Mouse (Mus musculus) megakaryocyte, adult 5-6 weeks (primary cell): ENCODE data around the gene Etfa. TPM values are rescaled to one million over a fixed set of nuclear protein-coding genes. Genes with fewer than 3 reads are reported as not detected.
A peak's percentile ranks its signal among the peaks of the same experiment; 100 is the strongest.

Experiments used
- ATAC-seq: 2 replicates; pipeline ENCODE4 v1.8.0; 2016; ENCODE audit warnings: mild to moderate bottlenecking, inconsistent platforms; ENCODE audit not compliant: poor library complexity, severe bottlenecking
- total RNA-seq, 2 experiments: library from RNA; stranded (forward) in 1 of 2; stranded (reverse) in 1 of 2; fragments of 153-499, 151-499 nt in 1 of 2; fragments of 221-1000, 200-1000 nt in 1 of 2; gene quantifications; 2 replicates each; pipeline versions ENCODE4 v1.2.3 to v1.2.4; 2015 to 2017

Gene Etfa
- 101 and 115 TPM in 2 replicates for total RNA-seq (2015)
- 31.5 and 37.8 TPM in 2 replicates for total RNA-seq (2017)

GRCm38 (mm10) chr9:55512027-55512543, at the start of gene Etfa:
Etfa (minus strand) TSS chr9:55512243.
- ATAC-seq = peak; percentile 97

DNA sequence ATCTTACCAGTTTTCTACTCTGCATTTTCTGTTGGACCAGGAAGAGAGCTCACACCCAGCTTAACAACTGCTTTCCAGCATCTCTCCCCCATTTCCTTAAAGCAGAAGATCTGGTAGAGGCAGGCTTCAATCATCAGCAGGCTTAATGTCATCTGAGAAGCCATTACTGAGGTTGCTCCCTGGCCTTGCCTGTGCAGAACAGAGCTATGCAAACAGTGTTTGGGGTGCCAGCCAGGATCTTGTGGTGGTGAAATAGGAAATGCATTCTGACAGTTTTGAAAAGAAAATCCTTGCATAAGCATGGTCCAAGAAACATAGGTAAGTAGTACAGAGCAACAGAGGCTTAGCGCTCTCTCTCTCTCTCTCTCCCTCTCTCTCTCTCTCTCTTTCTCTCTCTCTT, 48.9 kb upstream of the Etfa start:
- no peak for ATAC-seq

GRCm38 (mm10) chr9:55554986-55555385, 42.9 kb upstream of the Etfa start:
- no peak for ATAC-seq

DNA sequence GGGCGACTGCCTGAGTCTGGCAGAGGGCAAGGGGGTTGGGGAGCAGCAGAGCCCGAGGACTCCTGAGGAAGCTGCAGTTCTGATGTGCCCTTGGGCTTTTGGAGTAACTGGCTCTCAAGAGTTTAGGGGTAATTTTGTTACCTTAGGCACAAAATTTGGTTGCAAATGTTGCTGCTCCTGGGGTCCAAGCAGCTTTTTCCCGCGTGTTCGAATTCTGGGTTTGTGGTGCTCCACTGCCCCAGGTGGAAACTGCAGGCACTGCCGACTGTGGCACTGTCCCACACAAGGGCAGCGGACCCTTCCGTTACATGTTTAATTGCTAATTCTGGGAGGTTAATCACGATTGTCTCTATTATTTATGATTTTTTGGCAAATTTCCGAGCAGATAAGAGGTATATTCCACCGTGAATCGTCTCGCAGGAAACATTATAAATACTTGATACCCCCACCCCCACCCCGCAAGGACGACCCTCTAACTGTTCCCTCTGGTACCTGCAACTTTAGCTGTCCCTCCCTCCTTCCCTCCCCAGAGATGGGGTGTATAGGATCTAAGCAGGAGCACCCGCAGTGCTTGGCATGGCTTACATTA, 37.4 kb upstream of the Etfa start:
- ATAC-seq = no peak

DNA sequence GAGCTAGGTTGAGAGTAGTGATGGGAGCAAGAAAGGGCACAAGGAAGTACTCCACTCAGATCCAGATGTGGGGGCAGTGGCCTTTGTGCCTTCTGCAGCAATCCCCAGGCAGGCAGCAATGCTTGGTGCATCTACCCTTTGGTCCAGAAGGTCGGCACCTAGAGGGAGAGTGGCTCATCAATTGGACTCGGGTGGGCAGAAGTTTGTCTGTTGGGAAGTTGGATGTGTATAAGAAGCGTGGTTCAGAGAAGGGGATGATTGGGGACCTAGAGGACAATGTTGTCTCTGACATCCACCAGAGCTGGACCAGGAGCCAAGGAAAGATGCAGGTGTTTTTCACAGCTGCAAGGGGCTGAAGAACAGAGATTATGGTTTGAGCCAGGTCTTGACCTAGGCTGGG, 36.8 kb upstream of the Etfa start:
- no peak for ATAC-seq

DNA sequence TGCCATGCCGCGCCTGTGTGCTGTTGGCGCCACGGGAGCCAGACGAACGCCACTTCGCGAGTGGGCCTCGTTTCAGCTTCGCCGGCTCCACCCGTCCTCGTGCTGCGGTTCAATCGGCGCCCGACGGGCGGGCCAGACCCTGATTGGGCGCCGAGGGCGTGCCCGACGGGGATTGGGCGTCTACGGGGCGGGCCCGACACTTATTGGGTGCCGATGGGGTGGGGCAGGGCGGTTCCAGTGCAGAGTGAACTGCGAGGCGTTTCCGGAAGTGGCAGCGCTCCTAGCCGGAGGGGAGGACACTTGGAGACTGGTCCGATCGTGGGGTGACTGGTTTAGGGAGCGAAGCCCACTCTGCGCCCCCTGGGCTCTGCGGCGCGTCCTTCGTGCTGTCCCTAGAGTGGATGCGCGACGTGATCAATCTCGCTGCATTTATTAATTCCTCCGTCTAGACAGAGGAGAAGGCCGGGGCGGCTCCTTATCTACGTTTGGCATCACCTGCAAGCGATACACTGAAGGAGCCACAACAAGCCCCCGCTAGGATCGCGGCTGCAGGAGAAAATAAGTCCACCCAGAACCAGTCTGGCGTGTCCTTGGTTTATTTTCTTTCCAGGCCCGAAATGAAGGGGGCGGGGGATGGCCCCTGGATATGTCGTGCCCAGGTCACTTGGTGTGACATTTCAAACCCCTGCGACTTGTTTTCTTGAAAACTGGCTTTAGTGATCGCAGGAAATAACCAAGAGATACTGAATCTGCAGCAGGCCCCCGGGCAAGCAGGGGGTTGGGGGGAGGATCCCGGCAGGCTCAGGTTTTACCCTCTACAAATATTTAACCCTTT, 34.4 kb upstream of the Etfa start:
- ATAC-seq = peak; percentile 65

DNA sequence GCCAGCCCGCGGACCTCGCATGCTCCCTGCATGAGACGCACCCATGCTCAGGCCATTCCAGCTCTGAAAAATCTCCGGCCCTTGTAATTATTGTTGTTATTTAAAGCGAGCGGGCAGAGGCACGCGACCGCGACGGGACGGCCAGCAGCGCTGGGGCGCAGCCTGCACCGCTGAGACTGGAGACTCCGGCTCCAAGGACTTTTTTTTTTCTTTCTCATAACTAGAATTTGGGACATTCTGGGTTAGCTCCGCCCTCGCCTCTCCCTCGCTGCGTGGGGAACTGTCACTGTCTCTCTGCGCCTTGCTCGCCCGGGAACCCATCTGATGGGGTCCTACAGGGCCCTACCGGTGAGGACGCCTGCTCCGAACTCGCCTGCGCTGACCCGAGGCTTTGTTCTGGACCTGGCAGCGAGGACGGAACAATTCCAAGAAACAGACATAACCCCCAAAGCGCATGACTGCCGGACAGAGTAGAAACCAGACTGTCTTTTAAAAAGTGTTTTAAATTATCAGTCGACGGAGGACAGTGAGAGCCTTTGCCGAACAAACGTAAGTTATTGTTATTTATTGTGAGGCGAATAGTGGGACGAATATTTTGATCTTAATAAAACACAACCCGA, 33.6 kb upstream of the Etfa start:
- ATAC-seq = no peak

GRCm38 (mm10) chr9:55544861-55545555, 33.0 kb upstream of the Etfa start:
- no peak for ATAC-seq

GRCm38 (mm10) chr9:55543703-55544401, 31.8 kb upstream of the Etfa start:
- ATAC-seq = no peak; the same call in 1 of the 2 replicates

DNA sequence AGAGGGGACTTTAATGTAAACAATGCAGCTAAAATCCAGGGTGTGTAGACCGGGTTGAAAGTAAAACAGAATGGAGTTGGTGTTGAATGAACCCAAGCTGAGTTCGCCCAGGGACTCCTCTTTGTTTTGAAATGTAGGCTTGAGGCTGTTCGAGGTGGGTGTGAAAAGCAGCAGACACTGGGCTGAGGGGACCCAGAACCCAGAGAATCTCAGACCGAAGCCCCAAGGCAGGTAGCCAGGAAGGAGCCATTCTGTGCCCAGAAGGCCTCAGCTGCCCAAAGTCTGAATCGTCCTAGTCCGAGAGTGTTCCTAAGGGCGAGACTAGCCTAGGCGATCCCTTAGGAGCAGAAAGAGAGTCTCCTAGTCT, 31.3 kb upstream of the Etfa start:
- no peak for ATAC-seq

DNA sequence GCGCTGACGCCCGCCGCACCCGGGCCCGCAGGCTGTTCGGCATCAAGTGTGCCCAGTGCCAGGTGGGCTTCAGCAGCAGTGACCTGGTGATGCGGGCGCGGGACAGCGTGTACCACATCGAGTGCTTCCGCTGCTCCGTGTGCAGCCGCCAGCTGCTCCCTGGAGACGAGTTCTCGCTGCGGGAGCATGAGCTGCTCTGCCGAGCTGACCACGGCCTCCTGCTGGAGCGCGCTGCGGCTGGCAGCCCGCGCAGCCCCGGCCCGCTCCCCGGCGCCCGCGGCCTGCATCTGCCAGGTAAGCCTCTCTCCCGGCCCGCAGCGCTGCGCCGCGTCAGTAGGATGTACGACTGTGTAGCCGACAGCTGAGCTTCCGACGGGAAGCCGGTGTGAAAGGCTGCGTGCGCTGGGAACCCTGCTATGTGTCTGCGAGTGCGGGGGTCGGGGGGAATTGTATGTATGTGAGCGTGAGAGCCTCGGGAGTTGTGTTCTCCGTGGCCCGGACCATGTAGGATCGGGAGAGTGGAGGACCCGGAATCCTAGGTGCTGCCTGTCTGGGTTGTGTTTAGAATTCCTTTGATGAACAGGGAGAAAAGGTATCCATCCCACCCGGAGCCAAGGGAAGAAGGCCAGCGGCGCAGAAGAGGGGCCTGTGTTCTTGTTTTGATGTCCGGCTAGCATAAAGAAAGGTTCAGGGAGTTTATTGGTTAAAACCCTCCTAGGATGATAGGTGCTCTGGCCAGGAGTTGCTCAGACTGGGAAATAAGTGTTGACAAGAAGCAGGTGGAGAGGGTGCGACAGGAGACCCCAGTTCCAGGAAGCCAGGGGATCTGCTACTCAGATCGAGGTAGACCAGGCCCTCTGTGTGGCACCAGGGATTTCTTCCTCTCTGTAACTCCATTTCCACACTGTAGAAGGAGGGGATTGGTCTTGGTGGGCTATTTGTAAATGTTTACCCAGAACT, 30.6 kb upstream of the Etfa start:
- ATAC-seq = no peak

- ATAC-seq = no peak
Observed at GRCm38 (mm10) chr9:55541681-55542365, 29.8 kb upstream of the Etfa start.

DNA sequence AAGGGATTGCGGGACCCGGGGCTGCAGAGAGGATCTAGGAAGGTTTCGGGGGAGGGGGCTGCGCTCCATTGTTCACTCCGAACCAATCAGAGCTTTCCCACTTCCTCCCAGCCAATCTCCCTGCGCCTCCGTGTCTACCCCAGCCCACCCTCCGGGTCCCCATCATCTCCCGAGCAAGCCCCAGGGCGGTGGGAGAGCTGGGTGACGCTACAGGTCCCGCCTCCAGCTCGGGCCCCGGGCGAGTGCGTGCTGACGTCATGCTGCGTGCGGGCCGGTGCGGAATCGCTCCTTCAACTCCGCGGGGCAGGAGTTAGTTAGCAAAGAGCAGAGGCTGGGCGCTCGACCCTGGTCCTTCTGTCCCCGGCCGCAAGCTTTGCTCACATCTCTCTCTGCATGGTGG, 28.8 kb upstream of the Etfa start:
- peak; percentile 72 for ATAC-seq

GRCm38 (mm10) chr9:55540391-55540770, 28.3 kb upstream of the Etfa start:
- ATAC-seq = no peak

DNA sequence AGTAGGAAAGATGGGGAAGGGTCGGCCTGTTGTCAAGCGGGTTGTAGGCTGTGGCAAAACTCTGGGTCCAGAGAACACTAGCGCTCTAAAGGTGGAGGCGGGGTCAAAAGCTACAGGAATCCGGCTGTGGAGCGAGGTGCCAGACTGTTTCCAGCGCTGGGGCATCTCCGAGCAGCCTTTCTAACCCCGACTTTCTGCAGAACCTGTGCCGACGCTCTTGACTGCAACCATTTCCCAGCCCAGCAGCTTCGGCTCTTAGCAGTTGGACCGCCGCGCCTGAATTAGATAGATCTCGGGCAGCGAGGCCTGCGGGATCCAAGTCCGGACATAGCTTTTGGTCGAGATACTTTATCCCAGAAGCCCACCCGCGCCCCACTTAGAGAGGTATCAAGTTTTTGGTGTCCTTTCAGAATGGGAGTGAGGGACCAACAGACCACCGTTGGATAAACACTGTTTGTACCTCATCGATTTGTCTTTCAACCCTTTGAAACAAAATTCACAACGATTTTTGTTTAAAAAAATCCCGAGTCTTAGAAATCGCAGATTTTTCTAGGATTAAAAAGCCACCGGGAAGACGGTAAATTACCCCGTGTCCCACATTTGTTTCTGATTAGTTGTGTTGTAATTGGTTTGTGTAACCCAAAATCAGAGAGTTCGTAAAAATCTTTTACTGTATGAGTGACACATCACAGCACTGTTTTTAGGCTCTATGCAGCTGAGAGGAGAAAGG, 27.8 kb upstream of the Etfa start:
- no peak for ATAC-seq

GRCm38 (mm10) chr9:55539006-55539405, 27.0 kb upstream of the Etfa start:
- ATAC-seq = no peak

GRCm38 (mm10) chr9:55538377-55538776, 26.3 kb upstream of the Etfa start, which contains the start of gene Isl2:
Isl2 (plus strand) TSS chr9:55538672.
- no peak for ATAC-seq

DNA sequence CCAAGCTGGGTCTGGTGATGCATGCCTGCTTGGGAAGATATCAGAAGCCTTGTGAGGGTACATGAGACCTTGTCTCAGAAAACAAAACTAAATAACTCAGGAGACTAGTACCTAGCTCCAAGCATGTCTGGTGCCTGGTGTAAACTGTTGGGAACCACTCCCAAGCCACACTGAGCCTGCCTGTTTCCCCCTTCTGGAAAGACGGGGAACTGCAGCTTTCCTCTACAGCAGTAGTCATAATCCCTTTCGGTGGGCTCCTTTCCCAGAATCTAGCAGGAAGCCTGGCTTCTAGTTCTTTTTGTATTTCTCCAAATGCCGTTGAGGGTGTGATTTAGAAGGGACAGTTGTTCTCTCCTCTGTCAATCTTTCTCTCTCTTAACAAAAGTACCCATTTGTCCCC, 23.9 kb upstream of the Etfa start:
- 0 out of 2 replicates have a peak, but pooled peaks have one; percentile 47 for ATAC-seq
